Mouse (Mus musculus) heart, adult 2 months (tissue): ENCODE data around the gene Gm26620. TPM values are rescaled to one million over a fixed set of nuclear protein-coding genes. Genes with fewer than 3 reads are reported as not detected.

Experiments
- DNase-seq, 2 experiments: peaks; one replicate each; pipeline ENCODE4 v3.0.0; 2021
- H3K27ac ChIP-seq: fragments of 200-600 bp; 2 replicates; pipeline ENCODE4 v1.8.1; 2022
- H3K27me3 ChIP-seq: fragments of 200-500 bp; 2 replicates; pipeline ENCODE4 v1.6.1; 2012; ENCODE audit warnings: mild to moderate bottlenecking, low read length, inconsistent platforms, mixed read lengths; ENCODE audit not compliant: control insufficient read depth, insufficient read depth
- H3K36me3 ChIP-seq: fragments of 200-500 bp; 2 replicates; pipeline ENCODE4 v1.6.1; 2012; ENCODE audit warnings: low read length, inconsistent platforms; ENCODE audit not compliant: control insufficient read depth, insufficient read depth
- H3K4me1 ChIP-seq: fragments of 200-500 bp; 2 replicates; pipeline ENCODE4 v1.6.1; 2011; ENCODE audit warnings: low read length; ENCODE audit not compliant: control insufficient read depth, insufficient read depth
- H3K4me3 ChIP-seq: fragments of 200-600 bp; 2 replicates; pipeline ENCODE4 v1.8.1; 2022
- H3K79me2 ChIP-seq: fragments of 200-500 bp; replicated peaks from 2 replicates; pipeline ENCODE4 v1.6.1; 2012; ENCODE audit warnings: mild to moderate bottlenecking, inconsistent platforms, low read length, moderate library complexity, mixed read lengths; ENCODE audit not compliant: control insufficient read depth, insufficient read depth
- H3K9ac ChIP-seq: fragments of 200-500 bp; 2 replicates; pipeline ENCODE4 v1.6.1; 2012; ENCODE audit warnings: low read depth, mild to moderate bottlenecking, control low read depth, inconsistent platforms, low read length, mixed read lengths
- CTCF ChIP-seq: fragments of 200-600 bp; IDR thresholded peaks from 2 replicates; pipeline ENCODE4 v1.8.1; 2022; ENCODE audit warnings: antibody characterized with exemption, mild to moderate bottlenecking, moderate library complexity
- EP300 ChIP-seq: fragments of 200-500 bp; IDR thresholded peaks from 2 replicates; pipeline ENCODE4 v1.6.1; 2011; ENCODE audit warnings: low read depth, low read length, control low read depth; ENCODE audit not compliant: insufficient read depth
- POLR2A ChIP-seq: fragments of 200-500 bp; IDR thresholded peaks from 2 replicates; pipeline ENCODE4 v1.6.1; 2011; ENCODE audit warnings: mild to moderate bottlenecking, low read depth, low read length, control low read depth; ENCODE audit not compliant: insufficient read depth
- WGBS: fragments of 180-500 bp; shearing (Covaris S2); methylation state at CpG from one replicate; pipeline ENCODE4 v1.1.7; 2018; 5-methylcytosine and 5-hydroxymethylcytosine counted together
- intact Hi-C: fragments of 180-260 bp; cut with DNase I; formaldehyde crosslinking; loops from one replicate; pipeline ENCODE4 v1.15.1; 2025
- polyA plus RNA-seq: library from polyadenylated mRNA; depleted of rRNA; stranded (reverse); fragments of >200 nt; gene quantifications from 2 replicates; pipeline ENCODE4 v1.2.3, GENCODE M21; 2012
- total RNA-seq, 2 experiments: library from RNA; stranded (reverse); gene quantifications; 2 replicates each; pipeline ENCODE4 v1.2.3; 2021

Gene Gm26620
- total and polyA plus RNA-seq, 3 experiments: 0.52 to 0.61 TPM; not detected in 1

DNA sequence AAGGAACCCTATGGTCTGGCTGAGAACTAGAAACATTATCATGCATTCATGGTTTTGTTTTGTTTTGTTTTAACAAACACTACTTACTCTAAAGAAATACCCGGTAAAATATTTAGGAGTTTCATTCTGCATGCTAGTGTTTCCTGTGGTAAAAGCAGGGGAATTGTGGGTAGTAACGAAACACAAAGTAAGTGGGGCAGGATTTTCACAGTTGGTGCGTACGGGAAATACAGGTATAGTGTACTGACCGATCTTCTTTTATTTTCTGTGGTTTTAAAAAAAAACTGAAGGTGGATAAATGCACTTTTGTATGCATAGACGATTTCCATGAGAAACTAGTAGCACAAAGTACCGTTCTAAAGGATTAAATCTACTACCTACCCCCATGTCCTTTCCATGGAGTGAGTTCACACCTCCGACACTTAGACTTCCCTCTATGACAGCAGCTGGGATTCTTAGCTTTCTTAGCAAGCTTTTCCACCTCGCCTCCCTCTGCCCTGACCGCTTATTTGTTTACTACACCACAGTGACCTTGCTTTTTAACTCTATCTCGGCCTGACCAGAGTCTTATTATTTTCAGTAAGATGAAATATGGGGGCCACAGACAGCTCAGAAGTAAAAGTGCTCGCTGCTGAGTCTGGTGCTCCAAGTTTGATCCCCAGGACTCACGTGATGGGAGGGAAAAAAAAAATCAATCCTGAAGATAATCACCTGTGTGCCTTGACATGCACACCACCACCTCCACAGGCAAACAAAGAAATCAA lies 23.0 kb upstream of the Gm26620 start:
- Histone ChIP-seq H3K79me2 (peaks cover 7% of the 10 kb centered on the region), H3K36me3 (peaks cover 19% of the 10 kb centered on the region), H3K27ac (no peak overlapping the region), H3K9ac (no peak overlapping the region), H3K4me1 (peaks cover 7% of the 10 kb centered on the region), H3K4me3 (no peak overlapping the region), H3K27me3 (no peaks in the 10 kb centered on the region)
- intact Hi-C loops: no loop called here
- no peak for DNase-seq
- WGBS: 58% methylated on average over 13 of the region's 13 CpGs
- TF ChIP-seq POLR2A (no peak), EP300 (no peak), CTCF (no peak)

GRCm38 (mm10) chr1:170862435-170862717 lies 22.5 kb upstream of the Gm26620 start:
- no peak for TF ChIP-seq CTCF
- no peak for TF ChIP-seq EP300
- no peak for TF ChIP-seq POLR2A
- Histone ChIP-seq H3K9ac (no peak overlapping the region), H3K4me3 (no peak overlapping the region), H3K79me2 (peaks cover 7% of the 10 kb centered on the region), H3K4me1 (peaks cover 7% of the 10 kb centered on the region), H3K27ac (no peak overlapping the region), H3K27me3 (no peaks in the 10 kb centered on the region), H3K36me3 (peaks cover 19% of the 10 kb centered on the region)
- 41% methylated on average over 3 of the region's 3 CpGs for WGBS
- no peak for DNase-seq
- intact Hi-C loops: no loop called here

DNA sequence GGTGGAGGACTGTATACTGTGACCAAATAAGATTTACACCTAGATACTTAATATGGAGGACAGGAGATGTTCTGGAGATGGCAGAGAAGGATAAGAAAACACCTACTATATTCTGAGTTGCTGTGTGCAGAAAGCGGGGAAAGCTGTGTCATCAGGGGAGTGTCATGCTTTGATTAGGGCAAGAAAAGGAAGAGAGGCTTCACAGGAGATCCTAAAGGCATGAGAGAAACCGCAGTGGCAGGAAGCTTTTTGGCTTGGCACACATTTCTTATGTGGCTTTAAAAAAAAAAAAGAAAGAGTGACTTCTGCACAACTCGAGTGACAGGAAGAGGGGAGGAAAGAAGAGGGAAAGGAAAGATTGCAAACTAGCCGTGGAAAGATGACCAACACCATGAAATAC lies 21.8 kb upstream of the Gm26620 start:
- 24% methylated on average over 4 of the region's 4 CpGs for WGBS
- H3K36me3 ChIP-seq: peaks cover 19% of the 10 kb centered on the region
- no peak for DNase-seq
- TF ChIP-seq EP300 (no peak), POLR2A (no peak), CTCF (no peak)
- intact Hi-C loops: no loop called here
- no peak overlapping the region for H3K9ac ChIP-seq
- peaks cover 7% of the 10 kb centered on the region for H3K79me2 ChIP-seq
- H3K27me3 ChIP-seq: no peaks in the 10 kb centered on the region
- no peak overlapping the region for H3K27ac ChIP-seq
- peaks cover 7% of the 10 kb centered on the region for H3K4me1 ChIP-seq
- H3K4me3 ChIP-seq: no peak overlapping the region

DNA sequence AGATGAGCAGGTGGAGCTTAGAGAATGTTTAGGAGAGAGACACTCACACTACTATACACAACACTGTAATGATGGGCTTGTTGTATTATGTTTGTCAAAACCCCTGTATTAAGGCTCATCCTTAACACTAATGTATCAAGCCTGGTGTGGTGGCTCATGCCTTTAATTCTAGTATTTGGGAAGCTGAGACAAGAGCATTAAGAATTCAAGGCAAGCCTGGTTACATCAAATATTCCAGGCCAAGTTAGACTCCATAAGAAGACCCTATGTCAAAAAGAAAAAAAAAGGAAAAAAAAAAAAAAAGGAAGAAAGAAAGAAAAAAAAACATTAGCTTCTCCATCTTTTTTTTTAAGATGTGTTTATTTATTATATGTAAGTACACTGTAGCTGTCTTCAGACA lies 20.6 kb upstream of the Gm26620 start:
- H3K9ac ChIP-seq: no peak overlapping the region
- no peak for DNase-seq
- no peak for TF ChIP-seq CTCF
- no peak for TF ChIP-seq POLR2A
- no peak for TF ChIP-seq EP300
- intact Hi-C loops: no loop called here
- H3K36me3 ChIP-seq: peaks cover 19% of the 10 kb centered on the region
- no peaks in the 10 kb centered on the region for H3K27me3 ChIP-seq
- peaks cover 7% of the 10 kb centered on the region for H3K79me2 ChIP-seq
- H3K4me1 ChIP-seq: peaks cover 7% of the 10 kb centered on the region
- no peak overlapping the region for H3K27ac ChIP-seq
- no peak overlapping the region for H3K4me3 ChIP-seq

DNA sequence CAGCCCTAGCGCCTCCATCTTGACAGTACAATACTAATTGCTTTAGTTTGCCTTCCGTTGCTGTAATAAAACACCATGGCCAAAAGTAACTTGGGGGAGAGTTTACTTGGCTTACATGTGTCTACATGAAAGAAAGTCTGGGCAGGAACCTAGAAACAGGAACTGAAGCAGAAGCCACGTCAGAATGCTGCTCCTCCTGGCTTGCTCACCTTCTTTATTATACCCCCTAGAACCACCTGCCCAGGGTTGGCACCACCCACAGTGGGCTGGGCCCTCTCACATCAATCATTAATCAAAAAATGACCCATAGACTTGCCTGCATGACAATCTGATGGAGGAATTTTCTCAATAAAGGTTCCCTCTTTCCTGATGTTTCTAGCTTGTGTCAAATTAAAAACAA lies 20.1 kb upstream of the Gm26620 start:
- Histone ChIP-seq H3K9ac (no peak overlapping the region), H3K27ac (no peak overlapping the region), H3K79me2 (peaks cover 6% of the 10 kb centered on the region), H3K4me1 (peaks cover 7% of the 10 kb centered on the region), H3K27me3 (no peaks in the 10 kb centered on the region), H3K4me3 (no peak overlapping the region), H3K36me3 (peaks cover 19% of the 10 kb centered on the region)
- WGBS: 77% methylated on average over 3 of the region's 3 CpGs
- no peak for TF ChIP-seq CTCF
- TF ChIP-seq POLR2A: no peak
- TF ChIP-seq EP300: no peak
- no peak for DNase-seq
- intact Hi-C loops: no loop called here

- intact Hi-C loops: no loop called here
- WGBS: 59% methylated on average over 5 of the region's 5 CpGs
- TF ChIP-seq EP300 (no peak), CTCF (no peak), POLR2A (no peak)
Measured at GRCm38 (mm10) chr1:170865406-170865805, 19.5 kb upstream of the Gm26620 start.

More at GRCm38 (mm10) chr1:170865406-170865805, 19.5 kb upstream of the Gm26620 start:
- Histone ChIP-seq H3K36me3 (peaks cover 19% of the 10 kb centered on the region), H3K4me3 (no peak overlapping the region), H3K4me1 (peaks cover 7% of the 10 kb centered on the region), H3K9ac (no peak overlapping the region), H3K27me3 (no peaks in the 10 kb centered on the region), H3K27ac (peak overlapping the region; percentile 44; the same call in 1 of the 2 replicates), H3K79me2 (peaks cover 5% of the 10 kb centered on the region)
- DNase-seq: no peak
